Mouse (Mus musculus): ENCODE measurements around the gene Baz2b.
A peak's percentile ranks its signal among the peaks of the same experiment; 100 is the strongest.
"Not testable (repeated sequence)": the region's sequence is repeated elsewhere in the genome, so short reads cannot be mapped to it uniquely, and the experiment has no call there.

Gene Baz2b

DNA sequence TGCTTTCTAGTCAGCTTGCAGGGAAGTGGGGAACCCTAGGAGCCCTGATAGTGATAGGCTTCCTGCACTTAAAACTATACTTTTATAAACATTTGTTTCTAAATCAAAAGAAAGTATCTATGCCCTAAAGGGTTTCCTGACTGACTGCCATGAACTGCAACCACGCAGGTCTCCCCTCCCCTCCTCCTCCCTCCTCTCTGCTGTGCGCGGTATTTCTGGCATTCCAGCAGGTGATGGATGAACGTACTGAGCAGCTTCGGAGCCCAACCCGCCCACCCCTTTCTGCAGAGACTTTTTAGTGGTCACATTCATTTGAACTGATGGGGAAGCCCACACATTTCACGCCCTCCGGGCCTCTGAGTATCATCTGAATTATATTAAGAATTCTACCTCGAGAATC lies 273.3 kb downstream of the Baz2b start:
- no peak for DNase-seq

GRCm38 (mm10) chr2:59933129-59933528 lies 276.5 kb downstream of the Baz2b start:
- no peak for DNase-seq

DNA sequence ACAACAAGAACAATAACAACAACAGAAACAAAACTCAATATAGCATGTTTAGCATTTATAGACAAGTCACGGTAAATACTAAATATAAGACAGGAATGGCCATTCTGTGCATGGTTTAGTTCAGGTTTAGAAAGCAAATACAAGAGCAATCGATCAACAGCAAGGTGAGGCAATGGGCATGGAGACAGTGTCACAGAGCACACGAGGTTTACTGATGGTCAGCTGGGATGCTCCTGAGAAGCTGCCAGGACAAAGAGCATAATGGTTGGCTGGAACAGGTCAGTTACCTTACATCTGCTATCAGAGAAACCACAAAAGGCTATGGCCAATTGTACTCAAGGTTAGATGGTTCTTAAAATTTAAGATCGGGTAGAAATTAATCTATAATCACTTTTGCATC lies 277.4 kb downstream of the Baz2b start:
- no peak for DNase-seq

- DNase-seq, result no peak
These were observed 296.0 kb downstream of the Baz2b start for GRCm38 (mm10) chr2:59913610-59914009.

- no peak for DNase-seq
These were observed 301.6 kb downstream of the Baz2b start for GRCm38 (mm10) chr2:59908048-59908447.

GRCm38 (mm10) chr2:59904007-59904406 lies 305.6 kb downstream of the Baz2b start:
- no peak for DNase-seq

DNA sequence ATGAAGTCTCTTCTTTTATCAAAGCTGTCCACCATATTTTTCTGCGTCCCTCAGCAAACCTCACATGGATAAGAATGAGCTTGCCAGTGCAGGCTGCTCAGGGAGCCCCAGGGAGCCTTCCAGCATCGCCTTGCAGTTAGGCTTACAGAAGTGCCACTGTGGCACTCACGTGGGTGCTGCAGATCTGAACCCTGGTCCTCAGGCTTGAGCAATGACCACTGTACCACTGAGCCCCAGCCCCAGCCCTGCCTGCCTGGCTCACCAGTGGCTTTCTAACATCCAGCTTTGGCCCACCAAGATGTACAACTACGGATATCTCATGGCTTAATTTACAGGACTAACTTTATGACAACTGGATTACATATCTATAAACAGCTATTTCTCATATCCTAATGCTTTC lies 311.0 kb downstream of the Baz2b start:
- no peak for DNase-seq

DNA sequence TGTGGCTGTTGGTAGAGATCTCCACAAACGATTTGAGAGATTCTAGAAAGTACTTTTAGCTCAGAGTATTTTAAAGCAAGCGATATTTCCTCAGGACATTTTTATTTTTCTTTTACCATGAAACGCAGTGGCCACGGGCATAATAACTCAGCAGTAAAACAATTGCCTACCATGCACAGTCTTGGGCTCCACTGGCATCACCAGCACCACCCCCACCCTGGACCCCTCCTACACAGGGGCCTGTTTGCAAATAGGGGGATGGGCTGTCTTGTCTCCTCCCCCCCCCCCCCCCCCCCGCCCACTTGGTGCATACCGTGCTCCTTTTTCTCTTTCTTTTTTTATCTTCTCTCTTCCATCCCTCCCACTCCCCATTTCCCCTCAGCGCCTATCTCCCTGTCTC lies 311.5 kb downstream of the Baz2b start:
- no peak for DNase-seq

- DNase-seq, result no peak
These were observed 312.8 kb downstream of the Baz2b start for GRCm38 (mm10) chr2:59896837-59897236.

GRCm38 (mm10) chr2:59896400-59896799 lies 313.2 kb downstream of the Baz2b start:
- no peak for DNase-seq

GRCm38 (mm10) chr2:59889699-59890098 lies 319.9 kb downstream of the Baz2b start:
- DNase-seq, result no peak

DNA sequence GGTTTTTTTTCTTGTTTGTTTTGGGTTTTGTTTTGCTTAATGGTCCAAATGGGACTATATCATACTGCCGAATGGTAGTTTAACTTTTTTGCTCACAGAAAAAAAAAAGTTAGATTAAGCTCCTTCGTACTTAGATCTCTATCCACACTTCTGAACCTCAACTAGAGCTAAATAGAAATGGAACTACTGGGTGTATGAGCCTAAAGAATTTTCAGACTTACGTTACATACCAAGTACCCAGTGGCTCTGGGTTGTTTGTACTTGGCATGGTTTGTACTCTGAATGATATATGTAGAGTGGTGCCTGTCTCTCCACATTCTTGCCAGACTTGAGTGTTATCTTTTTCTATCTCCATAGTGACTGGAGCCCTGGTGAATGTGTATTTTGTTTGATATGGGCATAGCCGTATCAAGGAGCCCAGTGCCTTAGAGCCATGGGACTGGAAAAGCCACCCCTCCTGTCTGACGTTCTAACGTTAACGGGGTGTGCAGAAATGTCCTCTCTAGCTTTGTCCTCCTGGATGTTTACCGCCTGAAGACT lies 326.8 kb downstream of the Baz2b start:
- no peak for DNase-seq

GRCm38 (mm10) chr2:59881831-59882741 lies 327.6 kb downstream of the Baz2b start, which contains the start of gene Wdsub1:
Gene Wdsub1 (minus strand): TSS chr2:59882591.
- peak; percentile 85 to 92 for DNase-seq

- DNase-seq, result no peak
These were observed 328.2 kb downstream of the Baz2b start for GRCm38 (mm10) chr2:59881404-59881803.

DNA sequence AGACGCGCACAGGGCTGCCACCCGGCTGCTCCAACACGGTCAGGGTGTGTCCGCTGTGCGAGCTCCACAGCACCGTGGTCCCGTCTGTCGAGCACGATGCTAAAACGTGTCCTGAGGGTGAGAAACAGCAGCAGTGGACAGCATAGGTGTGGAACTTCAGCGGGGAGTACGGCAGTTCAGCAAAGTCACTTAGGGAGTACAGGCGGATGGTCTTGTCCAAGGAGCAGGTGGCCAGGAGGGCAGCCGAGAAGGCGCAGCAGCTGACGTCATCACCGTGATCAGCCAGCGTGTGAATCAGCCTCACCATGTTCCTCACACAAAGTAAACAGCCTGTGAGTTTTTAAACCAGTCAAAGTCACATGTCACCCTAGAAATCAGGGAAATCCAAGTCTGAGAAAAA lies 331.4 kb downstream of the Baz2b start:
- no peak for DNase-seq

DNA sequence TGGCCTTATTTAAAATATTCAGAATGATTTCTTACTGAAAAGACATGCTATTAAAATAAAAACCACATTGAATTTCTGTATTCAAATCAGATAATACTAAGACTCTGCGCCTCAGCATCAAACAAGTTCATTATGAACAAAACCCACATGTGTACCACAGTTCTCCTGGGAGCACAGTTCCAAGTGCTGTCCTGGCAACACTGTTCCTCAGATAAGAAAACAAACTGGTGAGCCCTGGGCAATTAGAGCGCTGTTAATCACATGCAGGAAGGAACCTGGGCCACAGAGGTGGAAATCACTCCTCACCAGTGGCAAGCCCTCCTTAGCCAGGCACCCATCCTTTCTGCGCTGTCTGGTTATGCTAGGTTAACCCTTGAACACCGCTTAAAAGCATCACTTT lies 332.3 kb downstream of the Baz2b start:
- DNase-seq, result no peak

- DNase-seq, result no peak
These were observed 333.2 kb downstream of the Baz2b start for GRCm38 (mm10) chr2:59876482-59876881.

GRCm38 (mm10) chr2:59870526-59870925 lies 339.1 kb downstream of the Baz2b start:
- no peak for DNase-seq

GRCm38 (mm10) chr2:59862618-59863017 lies 347.0 kb downstream of the Baz2b start:
- DNase-seq, result no peak

DNA sequence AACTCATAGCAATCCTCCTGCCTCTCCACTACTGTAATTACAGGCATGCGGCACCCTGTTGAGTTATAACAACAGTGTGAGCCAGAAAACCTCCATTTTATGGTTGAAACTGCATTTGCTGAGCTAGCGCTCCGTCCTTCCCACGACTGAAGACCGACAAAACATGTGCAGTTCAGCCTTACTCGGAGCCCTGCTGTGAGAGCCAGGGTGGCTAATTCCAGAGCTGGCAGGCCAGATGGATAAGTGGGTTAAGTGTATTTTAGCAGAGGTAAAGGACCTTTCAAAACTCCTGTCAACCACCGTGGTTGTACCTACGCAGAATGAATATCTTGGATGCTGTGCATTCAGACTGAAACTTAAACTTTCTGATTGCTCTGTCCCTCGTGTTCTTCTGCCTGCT lies 355.3 kb downstream of the Baz2b start:
- no peak for DNase-seq

- no peak for DNase-seq
These were observed 356.1 kb downstream of the Baz2b start for GRCm38 (mm10) chr2:59853543-59853942.

DNA sequence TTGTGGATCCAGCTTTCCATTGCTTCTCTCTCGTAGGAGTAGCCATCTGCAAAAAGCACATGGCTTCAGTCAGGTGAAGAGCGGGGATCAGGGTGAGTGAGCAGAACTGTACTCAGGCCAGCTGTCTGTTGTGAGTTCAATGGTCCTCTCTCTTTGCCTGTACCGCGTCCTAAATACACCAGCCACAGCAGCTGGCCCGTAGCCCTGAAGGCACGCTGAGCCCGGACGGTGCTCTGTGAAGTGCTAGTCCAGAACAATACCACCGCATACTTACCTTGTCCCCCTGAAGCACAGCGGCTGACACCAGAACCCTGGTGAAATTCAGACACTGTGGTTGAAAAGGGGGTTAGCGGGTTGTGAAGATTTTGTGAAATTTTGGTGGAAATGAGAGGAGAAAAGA lies 356.7 kb downstream of the Baz2b start:
- DNase-seq, result no peak

- DNase-seq, result not testable (repeated sequence)
These were observed 357.8 kb downstream of the Baz2b start for GRCm38 (mm10) chr2:59851885-59852284.

Measured in spleen, adult 18-20 months (tissue).